Mouse (Mus musculus): Measurements from ENCODE around the gene Gzmg. TPM values are rescaled to one million over a fixed set of nuclear protein-coding genes. Genes with fewer than 3 reads are reported as not detected.
"Not testable (repeated sequence)": the region's sequence is repeated elsewhere in the genome, so short reads cannot be mapped to it uniquely, and the experiment has no call there.

Gene Gzmg
- total RNA-seq (2021) (not detected), polyA plus RNA-seq (2012; rRNA removed) (not detected in 2 replicates)
- long read RNA-seq: 0 reads

DNA sequence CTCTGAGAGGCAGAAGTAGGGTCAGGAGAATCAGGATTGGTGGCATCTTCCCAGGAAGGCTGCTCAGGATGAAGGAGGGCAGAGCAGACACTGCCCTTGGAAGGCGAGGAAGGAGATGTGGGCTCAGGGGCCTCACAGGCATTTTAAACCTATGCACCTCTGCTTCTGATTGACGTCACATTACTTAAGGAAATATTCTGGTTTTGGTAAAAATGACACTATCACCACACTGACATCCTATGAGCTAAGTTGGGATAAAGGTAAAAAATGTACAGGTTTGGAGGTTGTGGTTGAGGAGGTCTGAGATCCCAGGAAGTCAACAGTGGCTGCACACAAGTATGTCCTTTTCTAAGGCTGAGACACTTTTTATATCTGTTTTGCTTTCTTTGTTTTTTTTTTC, at the start of gene Gzmg:
Gzmg (minus strand) TSS at position 101 of the 400 bp plus-strand sequence.
- WGBS: 73% methylated on average over 2 of the region's 2 CpGs
- DNase-seq; H3K4me3 ChIP-seq; H3K4me1 ChIP-seq (ENCODE audit: control insufficient read depth, insufficient read depth, low read length); H3K79me2 ChIP-seq (replicated peaks; ENCODE audit: control insufficient read depth, insufficient read depth, low read length); H3K36me3 ChIP-seq (ENCODE audit: control insufficient read depth, insufficient read depth, low read length); H3K27ac ChIP-seq; H3K9ac ChIP-seq (ENCODE audit: low read depth, low read length); H3K27me3 ChIP-seq (ENCODE audit: control insufficient read depth, insufficient read depth, low read length); intact Hi-C loops (cut with DNase I): not testable (repeated sequence)

- Histone ChIP-seq H3K4me3 (no peak overlapping the region), H3K27me3 (ENCODE audit: control insufficient read depth, insufficient read depth, low read length) (no peaks in the 10 kb centered on the region), H3K79me2 (replicated peaks; ENCODE audit: control insufficient read depth, insufficient read depth, low read length) (no peaks in the 10 kb centered on the region), H3K27ac (no peak overlapping the region), H3K4me1 (ENCODE audit: control insufficient read depth, insufficient read depth, low read length) (no peaks in the 10 kb centered on the region), H3K36me3 (ENCODE audit: control insufficient read depth, insufficient read depth, low read length) (no peaks in the 10 kb centered on the region), H3K9ac (ENCODE audit: low read depth, low read length) (no peak overlapping the region)
- intact Hi-C loops (cut with DNase I): loop anchor here (5.0 kb wide), 1 partner anchor 97 kb away; no protein-coding TSS in a partner anchor
- no peak for DNase-seq
- no peak for TF ChIP-seq CTCF (IDR thresholded peaks at IDR 0.05)
- TF ChIP-seq POLR2A (IDR thresholded peaks at IDR 0.05; ENCODE audit: insufficient read depth, low read depth, low read length): no peak
- TF ChIP-seq EP300 (IDR thresholded peaks at IDR 0.05; ENCODE audit: insufficient read depth, low read depth, low read length): no peak
- 78% methylated on average over 1 of the region's 1 CpGs for WGBS
Measured at GRCm38 (mm10) chr14:56205613-56206012, 46.2 kb upstream of the Gzmg start.

DNA sequence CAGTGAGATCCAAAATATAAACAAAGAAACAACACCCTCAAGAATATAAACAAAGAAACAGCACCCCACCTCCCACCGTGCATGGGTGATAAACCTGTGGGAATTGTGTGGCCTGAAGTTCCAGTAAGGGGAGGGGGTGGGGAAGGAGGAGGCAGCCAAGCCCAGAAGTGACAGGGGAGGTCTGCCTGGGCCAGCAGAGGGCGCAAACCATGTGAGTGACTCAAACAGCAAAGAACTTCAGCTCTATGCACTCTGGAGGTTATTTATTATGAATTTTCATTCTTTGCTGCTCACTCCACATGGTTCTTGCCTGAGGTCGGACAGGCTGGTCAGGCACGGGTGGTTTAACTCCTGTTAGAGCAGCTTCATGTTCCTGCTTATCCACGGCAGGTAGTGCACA, 45.6 kb upstream of the Gzmg start:
- H3K27me3 ChIP-seq (ENCODE audit: control insufficient read depth, insufficient read depth, low read length); H3K9ac ChIP-seq (ENCODE audit: low read depth, low read length); H3K36me3 ChIP-seq (ENCODE audit: control insufficient read depth, insufficient read depth, low read length); DNase-seq; H3K4me3 ChIP-seq; H3K79me2 ChIP-seq (replicated peaks; ENCODE audit: control insufficient read depth, insufficient read depth, low read length); H3K4me1 ChIP-seq (ENCODE audit: control insufficient read depth, insufficient read depth, low read length); H3K27ac ChIP-seq: not testable (repeated sequence)
- WGBS: 41% methylated on average over 5 of the region's 5 CpGs
- TF ChIP-seq CTCF (IDR thresholded peaks at IDR 0.05): peak; percentile 42
- intact Hi-C loops (cut with DNase I): loop anchor here (5.0 kb wide), 1 partner anchor 97 kb away; no protein-coding TSS in a partner anchor

- intact Hi-C loops (cut with DNase I): no loop called here
- DNase-seq: peak; percentile 26 to 61
- no peaks in the 10 kb centered on the region for H3K36me3 ChIP-seq (ENCODE audit: control insufficient read depth, insufficient read depth, low read length)
Measured at GRCm38 (mm10) chr14:56203975-56204374, 44.6 kb upstream of the Gzmg start.

DNA sequence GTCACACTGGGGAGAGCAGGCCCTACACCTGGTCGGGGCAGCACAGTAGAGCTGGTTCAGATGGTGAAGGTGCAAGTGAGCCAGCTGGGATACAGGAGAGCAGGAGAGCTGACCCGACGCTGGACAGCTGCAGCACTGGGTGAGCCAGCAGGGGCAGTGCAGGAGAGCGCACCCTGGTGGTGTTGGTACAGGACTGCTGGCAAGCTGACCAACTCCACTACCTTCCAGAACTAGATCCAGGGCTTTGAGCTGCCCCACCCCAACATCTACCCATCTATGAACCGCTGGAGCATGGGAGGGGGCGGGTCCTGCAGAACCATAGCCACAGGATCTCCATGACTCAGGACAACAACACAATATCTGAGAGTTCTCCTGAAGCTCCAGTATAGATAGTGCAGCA, 27.6 kb upstream of the Gzmg start:
- no peak overlapping the region for H3K9ac ChIP-seq (ENCODE audit: low read depth, low read length)

More at GRCm38 (mm10) chr14:56203975-56204374, 44.6 kb upstream of the Gzmg start:
- H3K79me2 ChIP-seq (replicated peaks; ENCODE audit: control insufficient read depth, insufficient read depth, low read length): no peaks in the 10 kb centered on the region
- no peaks in the 10 kb centered on the region for H3K27me3 ChIP-seq (ENCODE audit: control insufficient read depth, insufficient read depth, low read length)
- H3K4me3 ChIP-seq: no peak overlapping the region
- 3% methylated on average over 2 of the region's 2 CpGs for WGBS
- no peak overlapping the region for H3K27ac ChIP-seq
- no peaks in the 10 kb centered on the region for H3K4me1 ChIP-seq (ENCODE audit: control insufficient read depth, insufficient read depth, low read length)
- no peak overlapping the region for H3K9ac ChIP-seq (ENCODE audit: low read depth, low read length)
- TF ChIP-seq POLR2A (IDR thresholded peaks at IDR 0.05; ENCODE audit: insufficient read depth, low read depth, low read length) (no peak), CTCF (IDR thresholded peaks at IDR 0.05) (peak; percentile 96)

GRCm38 (mm10) chr14:56186521-56186920, 27.1 kb upstream of the Gzmg start:
- Histone ChIP-seq H3K9ac (ENCODE audit: low read depth, low read length) (no peak overlapping the region), H3K27ac (no peak overlapping the region), H3K4me3 (no peak overlapping the region), H3K27me3 (ENCODE audit: control insufficient read depth, insufficient read depth, low read length) (no peaks in the 10 kb centered on the region), H3K4me1 (ENCODE audit: control insufficient read depth, insufficient read depth, low read length) (no peaks in the 10 kb centered on the region), H3K79me2 (replicated peaks; ENCODE audit: control insufficient read depth, insufficient read depth, low read length) (no peaks in the 10 kb centered on the region), H3K36me3 (ENCODE audit: control insufficient read depth, insufficient read depth, low read length) (no peaks in the 10 kb centered on the region)
- intact Hi-C loops (cut with DNase I): no loop called here
- no peak for DNase-seq
- WGBS: 71% methylated on average over 5 of the region's 5 CpGs
- TF ChIP-seq EP300 (IDR thresholded peaks at IDR 0.05; ENCODE audit: insufficient read depth, low read depth, low read length) (no peak), CTCF (IDR thresholded peaks at IDR 0.05) (no peak), POLR2A (IDR thresholded peaks at IDR 0.05; ENCODE audit: insufficient read depth, low read depth, low read length) (no peak)

More for the DNA sequence above, 27.6 kb upstream of the Gzmg start:
- Histone ChIP-seq H3K79me2 (replicated peaks; ENCODE audit: control insufficient read depth, insufficient read depth, low read length) (no peaks in the 10 kb centered on the region), H3K27me3 (ENCODE audit: control insufficient read depth, insufficient read depth, low read length) (no peaks in the 10 kb centered on the region), H3K27ac (no peak overlapping the region), H3K36me3 (ENCODE audit: control insufficient read depth, insufficient read depth, low read length) (no peaks in the 10 kb centered on the region), H3K4me1 (ENCODE audit: control insufficient read depth, insufficient read depth, low read length) (no peaks in the 10 kb centered on the region), H3K4me3 (no peak overlapping the region)
- intact Hi-C loops (cut with DNase I): no loop called here
- TF ChIP-seq CTCF (IDR thresholded peaks at IDR 0.05) (no peak), POLR2A (IDR thresholded peaks at IDR 0.05; ENCODE audit: insufficient read depth, low read depth, low read length) (no peak), EP300 (IDR thresholded peaks at IDR 0.05; ENCODE audit: insufficient read depth, low read depth, low read length) (no peak)
- 42% methylated on average over 6 of the region's 6 CpGs for WGBS
- DNase-seq: no peak
